Mouse (Mus musculus) CH12.LX (cell line): Measurements from ENCODE around the gene Hist1h4c.

Source experiments
- CHD1 ChIP-seq: IDR thresholded peaks from 2 replicates; pipeline ENCODE4 v1.6.1; 2012; ENCODE audit warnings: low read depth, low read length, improper control_type of control experiment, inconsistent platforms
- CTCF ChIP-seq, 2 experiments: IDR thresholded peaks in 1 of 2; conservative IDR thresholded peaks in 1 of 2; 2 replicates each; pipeline ENCODE4 v1.5.1; 2011 to 2012; ENCODE audit warnings: low read depth in 2 of 2, low read length in 2 of 2, improper control_type of control experiment in 1 of 2, inconsistent platforms in 1 of 2, mild to moderate bottlenecking in 1 of 2, moderate library complexity in 1 of 2
- E2F4 ChIP-seq: IDR thresholded peaks from 2 replicates; pipeline ENCODE4 v1.6.1; 2011; ENCODE audit warnings: low read depth, low read length, improper control_type of control experiment; ENCODE audit not compliant: insufficient replicate concordance
- EP300 ChIP-seq: IDR thresholded peaks from 2 replicates; pipeline ENCODE4 v1.6.1; 2011; ENCODE audit warnings: low read length, improper control_type of control experiment
- ETS1 ChIP-seq: conservative IDR thresholded peaks from 2 replicates; pipeline ENCODE4 v1.6.1; 2012; ENCODE audit warnings: low read depth, mild to moderate bottlenecking, inconsistent platforms, low read length, improper control_type of control experiment, moderate library complexity
- MAX ChIP-seq: IDR thresholded peaks from 2 replicates; pipeline ENCODE4 v1.6.1; 2011; ENCODE audit warnings: low read length, improper control_type of control experiment
- MAZ ChIP-seq: IDR thresholded peaks from 2 replicates; pipeline ENCODE4 v1.6.1; 2012; ENCODE audit warnings: low read depth, mild to moderate bottlenecking, inconsistent platforms, low read length, improper control_type of control experiment, moderate library complexity
- MEF2A ChIP-seq: IDR thresholded peaks from 2 replicates; pipeline ENCODE4 v1.6.1; 2014; ENCODE audit warnings: low read depth, mild to moderate bottlenecking, inconsistent platforms, low read length, improper control_type of control experiment, borderline replicate concordance
- POLR2A ChIP-seq: IDR thresholded peaks from 2 replicates; pipeline ENCODE4 v1.6.1; 2011; ENCODE audit warnings: low read depth, mild to moderate bottlenecking, improper control_type of control experiment, low read length
- TCF12 ChIP-seq: IDR thresholded peaks from 2 replicates; pipeline ENCODE4 v1.6.1; 2014; ENCODE audit warnings: low read depth, mild to moderate bottlenecking, inconsistent platforms, low read length, improper control_type of control experiment
- UBTF ChIP-seq: IDR thresholded peaks from 2 replicates; pipeline ENCODE4 v1.6.1; 2012; ENCODE audit warnings: low read depth, mild to moderate bottlenecking, inconsistent platforms, low read length, improper control_type of control experiment, moderate library complexity
- ZC3H11A ChIP-seq: IDR thresholded peaks from 2 replicates; pipeline ENCODE4 v1.6.1; 2012; ENCODE audit warnings: low read depth, mild to moderate bottlenecking, inconsistent platforms, low read length, improper control_type of control experiment
- ZMIZ1 ChIP-seq: IDR thresholded peaks from 2 replicates; pipeline ENCODE4 v1.6.1; 2012; ENCODE audit warnings: low read depth, mild to moderate bottlenecking, inconsistent platforms, low read length, improper control_type of control experiment

DNA sequence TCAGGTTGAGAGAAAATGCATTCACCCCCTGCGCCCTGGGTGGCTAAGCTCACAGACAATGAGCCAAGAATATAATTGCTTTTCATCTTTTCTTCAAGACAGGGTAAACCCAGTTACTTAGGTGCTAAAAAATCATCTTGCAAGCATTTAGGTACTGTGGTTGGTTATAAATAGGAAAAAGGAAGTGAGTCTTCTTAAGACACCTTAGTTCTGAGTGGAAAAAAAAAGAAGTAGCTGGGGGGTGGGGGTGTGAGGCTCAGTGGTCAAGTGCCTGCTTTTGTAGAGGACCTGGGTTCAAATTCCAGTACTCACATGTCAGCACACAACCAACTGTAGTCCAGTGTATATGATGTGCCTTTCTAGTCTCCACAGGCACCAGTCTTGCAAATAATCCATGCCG lies 9.3 kb downstream of the Hist1h4c start:
- TF ChIP-seq POLR2A = no peak
- TF ChIP-seq EP300 = peak; percentile 81
- no peak for TF ChIP-seq CTCF (conservative IDR thresholded peaks at IDR 0.05 in 1 of 2, IDR thresholded peaks at IDR 0.05 in 1 of 2; ENCODE audit: low read depth in 2 of 2, low read length in 2 of 2)
- no peak for TF ChIP-seq ETS1
- peak; percentile 87 for TF ChIP-seq MEF2A
- no peak for TF ChIP-seq UBTF
- TF ChIP-seq ZC3H11A = no peak
- TF ChIP-seq MAX = no peak
- no peak for TF ChIP-seq MAZ
- no peak for TF ChIP-seq ZMIZ1
- TF ChIP-seq CHD1 = no peak
- peak; percentile 34; the same call in 1 of the 2 replicates for TF ChIP-seq TCF12
- no peak for TF ChIP-seq E2F4
